Mouse (Mus musculus) intestine, embryonic 14.5 days (tissue): Measurements from ENCODE around the gene Heatr5a. TPM values are rescaled to one million over a fixed set of nuclear protein-coding genes. Genes with fewer than 3 reads are reported as not detected.

Experiments used
- ATAC-seq: fragments of 200-750 bp; cut with Nextera tagmentation; replicated peaks from 2 replicates; pipeline ENCODE4 v1.8.0; 2017; ENCODE audit warnings: low read depth, moderate number of reproducible peaks, moderate TSS enrichment, moderate library complexity; ENCODE audit not compliant: low FRiP score, low TSS enrichment
- DNase-seq: peaks from one replicate; pipeline ENCODE4 v3.0.0-alpha.2; 2018; ENCODE audit warnings: low spot score
- H3K27ac ChIP-seq: fragments of 300-500 bp; sonication (generic); 2 replicates; pipeline ENCODE4 v1.5.1; 2014; ENCODE audit warnings: low read depth, mild to moderate bottlenecking, control low read depth
- H3K27me3 ChIP-seq: fragments of 300-500 bp; sonication (generic); replicated peaks from 2 replicates; pipeline ENCODE4 v1.6.1; 2014; ENCODE audit warnings: low read length, control low read depth; ENCODE audit not compliant: control insufficient read depth, insufficient read depth
- H3K36me3 ChIP-seq: fragments of 300-500 bp; sonication (generic); 2 replicates; pipeline ENCODE4 v1.6.1; 2014; ENCODE audit warnings: low read length, control low read depth; ENCODE audit not compliant: control insufficient read depth, insufficient read depth
- H3K4me1 ChIP-seq: fragments of 300-500 bp; sonication (generic); replicated peaks from 2 replicates; pipeline ENCODE4 v1.6.1; 2014; ENCODE audit warnings: low read length, control low read depth, mixed read lengths; ENCODE audit not compliant: control insufficient read depth, insufficient read depth
- H3K4me2 ChIP-seq: fragments of 300-500 bp; sonication (generic); 2 replicates; pipeline ENCODE4 v1.6.1; 2014; ENCODE audit warnings: low read length
- H3K4me3 ChIP-seq: fragments of 300-500 bp; sonication (generic); 2 replicates; pipeline ENCODE4 v1.5.1; 2014; ENCODE audit warnings: low read depth, low read length, control low read depth, mixed read lengths
- H3K9ac ChIP-seq: fragments of 300-500 bp; sonication (generic); 2 replicates; pipeline ENCODE4 v1.6.1; 2014; ENCODE audit warnings: mild to moderate bottlenecking, low read length
- H3K9me3 ChIP-seq: fragments of 300-500 bp; sonication (generic); 2 replicates; pipeline ENCODE4 v1.6.1; 2016; ENCODE audit warnings: low read length, control low read depth; ENCODE audit not compliant: control insufficient read depth
- WGBS: fragments of 180-500 bp; shearing (Covaris S2); extraction: QIAGEN DNeasy Blood & Tissue Kit; methylation state at CpG from one replicate; pipeline ENCODE4 v1.1.7; 2014; 5-methylcytosine and 5-hydroxymethylcytosine counted together
- polyA plus RNA-seq: library from polyadenylated mRNA; unstranded; fragments of >200 nt; fragmentation: Nextera tagmentation; extraction: Ambion mirVana; gene quantifications from 2 replicates; pipeline ENCODE4 v1.2.1, GENCODE M21; 2014

Heatr5a gene
- polyA plus RNA-seq, 1 experiment from 2014 or later: 15.0 TPM

DNA sequence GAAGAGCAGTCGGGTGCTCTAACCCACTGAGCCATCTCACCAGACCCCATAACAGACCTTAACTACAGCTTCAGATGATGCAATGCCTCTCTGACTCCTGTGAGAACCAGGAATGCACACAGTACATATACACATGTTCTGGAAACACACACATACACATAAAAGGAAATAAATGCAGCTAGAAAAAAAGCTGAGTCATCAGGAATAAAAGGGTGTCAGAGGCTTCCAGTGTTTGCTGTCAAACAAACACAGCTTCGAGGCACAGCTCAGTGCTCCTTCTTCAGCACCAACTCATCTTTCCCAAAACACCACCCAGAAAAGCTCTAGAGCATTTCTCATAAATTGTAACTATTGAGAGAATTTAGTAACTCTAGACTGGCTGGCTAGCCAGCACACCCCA lies 86.3 kb downstream of the Heatr5a start:
- Histone ChIP-seq H3K36me3 (peaks cover 49% of the 10 kb centered on the region), H3K27ac (no peak overlapping the region), H3K4me1 (no peaks in the 10 kb centered on the region), H3K4me2 (no peak overlapping the region), H3K9ac (no peak overlapping the region), H3K9me3 (no peaks in the 10 kb centered on the region), H3K27me3 (no peaks in the 10 kb centered on the region), H3K4me3 (no peak overlapping the region)
- no peak for ATAC-seq
- DNase-seq: no peak
- WGBS: 84% methylated on average over 2 of the region's 2 CpGs

DNA sequence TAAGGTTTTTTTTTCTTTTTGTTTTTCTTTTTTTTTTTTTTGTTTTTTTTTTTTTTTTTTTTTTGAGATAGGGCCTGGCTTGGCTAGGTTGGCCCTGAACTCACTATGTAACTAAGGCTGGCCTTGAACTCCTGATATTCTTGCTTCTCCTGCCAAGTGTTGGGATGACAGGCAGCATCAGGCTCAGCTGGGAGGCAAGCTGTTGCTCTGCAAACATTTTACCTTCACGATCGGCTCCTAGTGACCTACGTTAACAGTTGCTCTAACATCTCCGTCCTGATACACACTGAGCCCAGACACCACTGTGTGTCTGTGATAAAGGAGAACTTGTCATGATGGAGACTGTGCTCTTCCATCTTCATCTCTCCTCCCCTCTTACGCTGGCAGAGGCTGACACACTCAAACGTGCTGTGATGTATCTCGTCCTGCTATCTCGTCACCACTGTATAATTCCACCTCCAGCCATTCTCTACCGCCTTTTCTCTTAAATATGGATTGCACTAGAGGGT lies 87.8 kb downstream of the Heatr5a start:
- ATAC-seq (no peak), DNase-seq (no peak)
- no peaks in the 10 kb centered on the region for H3K9me3 ChIP-seq
- no peak overlapping the region for H3K27ac ChIP-seq
- H3K9ac ChIP-seq: no peak overlapping the region
- no peak overlapping the region for H3K4me2 ChIP-seq
- no peaks in the 10 kb centered on the region for H3K27me3 ChIP-seq
- no peaks in the 10 kb centered on the region for H3K4me1 ChIP-seq
- no peak overlapping the region for H3K4me3 ChIP-seq
- WGBS: 92% methylated on average over 9 of the region's 9 CpGs
- H3K36me3 ChIP-seq: peaks cover 52% of the 10 kb centered on the region

DNA sequence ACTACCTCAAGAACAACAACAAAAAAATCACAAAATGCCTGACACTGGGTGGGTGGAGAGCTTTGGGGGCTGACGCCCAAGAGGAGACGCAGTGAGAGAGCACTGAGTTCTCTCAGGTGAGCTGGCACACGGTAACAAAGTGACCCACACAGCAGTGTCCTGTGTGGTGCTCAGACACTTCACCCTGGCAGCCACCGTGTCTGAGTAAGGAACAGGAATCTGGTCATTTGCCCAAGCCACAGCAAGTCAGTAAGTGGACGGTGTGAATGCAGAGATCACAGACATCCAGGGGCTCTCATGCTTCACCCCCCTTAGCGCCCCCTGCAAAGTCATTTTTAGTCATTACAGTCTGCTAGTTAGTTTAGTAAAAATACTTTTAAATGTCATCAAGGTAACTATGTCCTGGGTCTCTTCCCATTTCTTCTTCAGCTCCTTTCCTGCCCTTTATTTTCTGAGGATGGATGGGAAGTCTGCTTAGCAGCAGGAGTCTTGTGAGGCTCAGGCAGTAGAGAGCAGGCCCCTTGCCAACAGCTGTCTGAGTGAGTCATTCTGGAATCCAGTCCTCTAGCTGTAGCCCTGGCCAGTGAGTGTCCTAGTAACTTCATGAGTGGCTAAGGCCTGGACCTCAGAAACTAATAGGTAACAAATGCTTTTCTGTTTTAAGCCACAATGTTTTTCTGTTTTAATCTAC lies 88.4 kb downstream of the Heatr5a start:
- WGBS: 89% methylated on average over 6 of the region's 6 CpGs
- peaks cover 57% of the 10 kb centered on the region for H3K36me3 ChIP-seq
- ATAC-seq (no peak), DNase-seq (no peak)
- H3K27me3 ChIP-seq: no peaks in the 10 kb centered on the region
- H3K4me2 ChIP-seq: no peak overlapping the region
- no peaks in the 10 kb centered on the region for H3K9me3 ChIP-seq
- H3K27ac ChIP-seq: no peak overlapping the region
- no peak overlapping the region for H3K4me3 ChIP-seq
- H3K9ac ChIP-seq: no peak overlapping the region
- H3K4me1 ChIP-seq: no peaks in the 10 kb centered on the region

DNA sequence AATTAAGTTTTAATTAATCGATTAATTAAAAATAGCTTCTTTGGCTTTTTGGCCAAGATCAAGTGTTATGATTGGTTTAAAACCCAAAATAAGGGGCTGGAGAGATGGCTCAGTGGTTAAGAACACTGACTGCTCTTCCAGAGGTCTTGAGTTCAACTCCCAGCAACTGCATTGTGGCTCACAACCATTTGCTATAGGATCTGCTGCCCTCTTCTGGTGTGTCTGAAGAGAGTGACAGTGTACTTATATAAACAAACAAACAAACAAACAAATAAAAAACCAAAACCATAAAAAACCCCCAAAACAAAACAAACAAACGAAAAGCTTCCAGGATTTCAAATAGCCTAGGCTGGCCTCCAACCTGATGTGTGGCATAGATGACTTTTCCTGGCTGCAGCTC lies 89.3 kb downstream of the Heatr5a start:
- H3K27ac ChIP-seq: no peak overlapping the region
- H3K9ac ChIP-seq: no peak overlapping the region
- peaks cover 61% of the 10 kb centered on the region for H3K36me3 ChIP-seq
- no peaks in the 10 kb centered on the region for H3K27me3 ChIP-seq
- no peaks in the 10 kb centered on the region for H3K4me1 ChIP-seq
- ATAC-seq (no peak), DNase-seq (no peak)
- WGBS: 89% methylated on average over 2 of the region's 2 CpGs
- H3K4me3 ChIP-seq: no peak overlapping the region
- no peaks in the 10 kb centered on the region for H3K9me3 ChIP-seq
- H3K4me2 ChIP-seq: no peak overlapping the region

- Histone ChIP-seq H3K4me3 (no peak overlapping the region), H3K9me3 (no peaks in the 10 kb centered on the region), H3K4me2 (no peak overlapping the region), H3K27me3 (no peaks in the 10 kb centered on the region), H3K27ac (no peak overlapping the region), H3K4me1 (no peaks in the 10 kb centered on the region), H3K36me3 (no peaks in the 10 kb centered on the region), H3K9ac (no peak overlapping the region)
- no peak for DNase-seq
- ATAC-seq: no peak
- 59% methylated on average over 11 of the region's 11 CpGs for WGBS
Measured at GRCm38 (mm10) chr12:51871446-51872144, 99.5 kb downstream of the Heatr5a start.

- 61% methylated on average over 3 of the region's 3 CpGs for WGBS
- H3K9me3 ChIP-seq: no peaks in the 10 kb centered on the region
Measured at GRCm38 (mm10) chr12:51869511-51869910, 101.6 kb downstream of the Heatr5a start.

GRCm38 (mm10) chr12:51867076-51867475 lies 104.0 kb downstream of the Heatr5a start:
- no peak for DNase-seq
- Histone ChIP-seq H3K36me3 (no peaks in the 10 kb centered on the region), H3K4me1 (no peaks in the 10 kb centered on the region), H3K27me3 (no peaks in the 10 kb centered on the region), H3K9ac (no peak overlapping the region), H3K9me3 (no peaks in the 10 kb centered on the region), H3K4me2 (no peak overlapping the region), H3K4me3 (no peak overlapping the region), H3K27ac (no peak overlapping the region)
- 75% methylated on average over 8 of the region's 8 CpGs for WGBS
- ATAC-seq: no peak

More at GRCm38 (mm10) chr12:51869511-51869910, 101.6 kb downstream of the Heatr5a start:
- Histone ChIP-seq H3K27ac (no peak overlapping the region), H3K9ac (no peak overlapping the region), H3K4me1 (no peaks in the 10 kb centered on the region), H3K27me3 (no peaks in the 10 kb centered on the region), H3K4me3 (no peak overlapping the region), H3K36me3 (no peaks in the 10 kb centered on the region), H3K4me2 (no peak overlapping the region)
- DNase-seq: no peak
- ATAC-seq: no peak

DNA sequence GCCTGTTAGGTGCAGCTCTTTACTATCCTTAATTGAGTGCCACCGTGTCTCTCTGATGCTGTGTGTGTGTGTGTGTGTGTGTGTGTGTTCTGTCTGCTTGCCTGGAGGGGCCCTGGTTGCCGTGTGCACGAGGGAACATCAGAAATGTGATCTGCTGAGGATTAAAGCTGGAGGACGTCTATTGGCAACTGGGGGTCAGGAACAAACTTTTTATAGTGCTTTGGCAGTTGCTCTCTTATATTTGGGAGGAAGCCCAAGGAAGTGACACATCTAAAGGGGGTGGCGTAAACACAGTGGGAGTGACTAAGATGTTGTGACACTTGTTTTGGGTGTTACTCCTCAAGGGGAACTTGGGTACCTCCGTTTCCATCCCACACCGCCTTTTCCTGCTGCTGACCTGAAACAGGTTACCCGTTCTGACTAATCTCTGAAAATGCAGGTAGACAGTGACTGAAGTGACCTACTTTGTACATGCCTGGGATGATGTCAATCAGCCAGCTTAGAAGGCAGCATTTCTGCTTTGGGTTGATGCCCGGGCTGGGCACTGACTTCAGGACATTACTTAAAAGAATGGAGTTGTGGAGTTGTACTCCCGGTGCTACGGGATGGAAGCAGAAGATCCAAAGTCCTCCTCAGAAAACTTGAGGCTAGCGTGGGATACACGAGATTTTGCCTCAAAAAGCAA lies 104.8 kb downstream of the Heatr5a start:
- WGBS: 69% methylated on average over 13 of the region's 13 CpGs
- H3K4me2 ChIP-seq: no peak overlapping the region
- H3K36me3 ChIP-seq: no peaks in the 10 kb centered on the region
- DNase-seq (no peak), ATAC-seq (no peak)
- no peaks in the 10 kb centered on the region for H3K4me1 ChIP-seq
- H3K9ac ChIP-seq: no peak overlapping the region
- no peaks in the 10 kb centered on the region for H3K27me3 ChIP-seq
- H3K27ac ChIP-seq: no peak overlapping the region
- H3K9me3 ChIP-seq: no peaks in the 10 kb centered on the region
- no peak overlapping the region for H3K4me3 ChIP-seq
